Mouse (Mus musculus): ENCODE measurements around the gene Igf1r. TPM values are rescaled to one million over a fixed set of nuclear protein-coding genes. Genes with fewer than 3 reads are reported as not detected.

The Igf1r gene
- polyA plus RNA-seq, 1 experiment from 2014 or later = 23.7 TPM

GRCm38 (mm10) chr7:68210417-68210816, 257.8 kb downstream of the Igf1r start:
- ATAC-seq (ENCODE audit: low read depth) = no peak
- no peaks in the 10 kb centered on the region for H3K4me1 ChIP-seq (replicated peaks)
- no peak overlapping the region for H3K4me2 ChIP-seq
- no peaks in the 10 kb centered on the region for H3K27me3 ChIP-seq
- H3K9me3 ChIP-seq = no peaks in the 10 kb centered on the region
- peaks cover 93% of the 10 kb centered on the region for H3K36me3 ChIP-seq
- 61% methylated on average over 4 of the region's 4 CpGs for WGBS
- H3K9ac ChIP-seq = no peak overlapping the region
- H3K4me3 ChIP-seq = no peak overlapping the region
- H3K27ac ChIP-seq (replicated peaks) = no peak overlapping the region

- Histone ChIP-seq H3K9ac (no peak overlapping the region), H3K27ac (replicated peaks) (no peak overlapping the region), H3K27me3 (no peaks in the 10 kb centered on the region), H3K4me2 (no peak overlapping the region), H3K9me3 (no peaks in the 10 kb centered on the region), H3K4me1 (replicated peaks) (no peaks in the 10 kb centered on the region), H3K36me3 (peaks cover 93% of the 10 kb centered on the region), H3K4me3 (no peak overlapping the region)
- ATAC-seq (ENCODE audit: low read depth) = no peak
- WGBS = 90% methylated on average over 7 of the region's 7 CpGs
These were observed 259.3 kb downstream of the Igf1r start for GRCm38 (mm10) chr7:68211883-68212282.

- H3K36me3 ChIP-seq = peaks cover 93% of the 10 kb centered on the region
- no peak overlapping the region for H3K4me3 ChIP-seq
- no peak overlapping the region for H3K4me2 ChIP-seq
- WGBS = 71% methylated on average over 5 of the region's 5 CpGs
- no peaks in the 10 kb centered on the region for H3K27me3 ChIP-seq
- no peak overlapping the region for H3K27ac ChIP-seq (replicated peaks)
- ATAC-seq (ENCODE audit: low read depth) = no peak
- H3K9me3 ChIP-seq = no peaks in the 10 kb centered on the region
- no peak overlapping the region for H3K9ac ChIP-seq
- H3K4me1 ChIP-seq (replicated peaks) = no peaks in the 10 kb centered on the region
These were observed 261.2 kb downstream of the Igf1r start for GRCm38 (mm10) chr7:68213842-68214241.

- no peak for ATAC-seq (ENCODE audit: low read depth)
- Histone ChIP-seq H3K4me2 (no peak overlapping the region), H3K9me3 (no peaks in the 10 kb centered on the region), H3K27me3 (no peaks in the 10 kb centered on the region), H3K4me3 (no peak overlapping the region), H3K4me1 (replicated peaks) (no peaks in the 10 kb centered on the region), H3K27ac (replicated peaks) (no peak overlapping the region), H3K9ac (no peak overlapping the region), H3K36me3 (peaks cover 91% of the 10 kb centered on the region)
- WGBS = 94% methylated on average over 18 of the region's 18 CpGs
These were observed 263.0 kb downstream of the Igf1r start for GRCm38 (mm10) chr7:68215522-68216070.

- no peak overlapping the region for H3K4me3 ChIP-seq
- H3K9ac ChIP-seq = no peak overlapping the region
- 94% methylated on average over 11 of the region's 11 CpGs for WGBS
- no peaks in the 10 kb centered on the region for H3K27me3 ChIP-seq
- H3K27ac ChIP-seq (replicated peaks) = no peak overlapping the region
- peaks cover 80% of the 10 kb centered on the region for H3K36me3 ChIP-seq
- ATAC-seq (ENCODE audit: low read depth) = no peak
- H3K4me1 ChIP-seq (replicated peaks) = peaks cover 13% of the 10 kb centered on the region
- H3K9me3 ChIP-seq = no peaks in the 10 kb centered on the region
- H3K4me2 ChIP-seq = no peak overlapping the region
These were observed 266.3 kb downstream of the Igf1r start for GRCm38 (mm10) chr7:68218879-68219278.

GRCm38 (mm10) chr7:68221677-68222230, 269.1 kb downstream of the Igf1r start:
- no peaks in the 10 kb centered on the region for H3K27me3 ChIP-seq
- H3K9me3 ChIP-seq = no peaks in the 10 kb centered on the region
- no peak for ATAC-seq (ENCODE audit: low read depth)
- H3K4me1 ChIP-seq (replicated peaks) = peaks cover 13% of the 10 kb centered on the region
- H3K27ac ChIP-seq (replicated peaks) = no peak overlapping the region
- WGBS = 81% methylated on average over 9 of the region's 9 CpGs
- no peak overlapping the region for H3K4me3 ChIP-seq
- no peak overlapping the region for H3K4me2 ChIP-seq
- no peak overlapping the region for H3K9ac ChIP-seq
- peaks cover 76% of the 10 kb centered on the region for H3K36me3 ChIP-seq

GRCm38 (mm10) chr7:68223356-68223808, 270.8 kb downstream of the Igf1r start:
- no peak for ATAC-seq (ENCODE audit: low read depth)
- peak overlapping the region; percentile 80 for H3K27ac ChIP-seq (replicated peaks)
- peak overlapping the region; percentile 45; the same call in 1 of the 2 replicates for H3K9ac ChIP-seq
- WGBS = 51% methylated on average over 13 of the region's 13 CpGs
- H3K36me3 ChIP-seq = peaks cover 74% of the 10 kb centered on the region
- peaks cover 16% of the 10 kb centered on the region for H3K4me1 ChIP-seq (replicated peaks)
- H3K27me3 ChIP-seq = no peaks in the 10 kb centered on the region
- no peaks in the 10 kb centered on the region for H3K9me3 ChIP-seq
- H3K4me2 ChIP-seq = no peak overlapping the region
- H3K4me3 ChIP-seq = no peak overlapping the region

GRCm38 (mm10) chr7:68224006-68224405, 271.4 kb downstream of the Igf1r start:
- Histone ChIP-seq H3K27ac (replicated peaks) (peak overlapping the region; percentile 80; the same call in 1 of the 2 replicates), H3K27me3 (no peaks in the 10 kb centered on the region), H3K4me3 (no peak overlapping the region), H3K9ac (no peak overlapping the region), H3K36me3 (peaks cover 69% of the 10 kb centered on the region), H3K4me1 (replicated peaks) (peaks cover 17% of the 10 kb centered on the region), H3K4me2 (no peak overlapping the region), H3K9me3 (no peaks in the 10 kb centered on the region)
- 92% methylated on average over 5 of the region's 5 CpGs for WGBS
- no peak for ATAC-seq (ENCODE audit: low read depth)

GRCm38 (mm10) chr7:68225427-68226054, 272.9 kb downstream of the Igf1r start:
- 90% methylated on average over 9 of the region's 9 CpGs for WGBS
- Histone ChIP-seq H3K27me3 (no peaks in the 10 kb centered on the region), H3K9ac (no peak overlapping the region), H3K9me3 (no peaks in the 10 kb centered on the region), H3K4me1 (replicated peaks) (peaks cover 17% of the 10 kb centered on the region), H3K36me3 (peaks cover 67% of the 10 kb centered on the region), H3K4me2 (no peak overlapping the region), H3K4me3 (no peak overlapping the region), H3K27ac (replicated peaks) (0 out of 2 replicates have a peak overlapping the region, but pooled peaks have one; percentile 28)
- no peak for ATAC-seq (ENCODE audit: low read depth)

GRCm38 (mm10) chr7:68227021-68227420, 274.4 kb downstream of the Igf1r start:
- H3K27ac ChIP-seq (replicated peaks) = no peak overlapping the region
- H3K4me2 ChIP-seq = no peak overlapping the region
- H3K9me3 ChIP-seq = no peaks in the 10 kb centered on the region
- H3K9ac ChIP-seq = no peak overlapping the region
- no peak for ATAC-seq (ENCODE audit: low read depth)
- H3K27me3 ChIP-seq = no peaks in the 10 kb centered on the region
- H3K4me3 ChIP-seq = no peak overlapping the region
- WGBS = 81% methylated on average over 11 of the region's 11 CpGs
- H3K36me3 ChIP-seq = peaks cover 72% of the 10 kb centered on the region
- H3K4me1 ChIP-seq (replicated peaks) = peaks cover 17% of the 10 kb centered on the region

- Histone ChIP-seq H3K27me3 (no peaks in the 10 kb centered on the region), H3K9ac (no peak overlapping the region), H3K9me3 (no peaks in the 10 kb centered on the region), H3K4me3 (no peak overlapping the region), H3K4me2 (no peak overlapping the region), H3K4me1 (replicated peaks) (peaks cover 16% of the 10 kb centered on the region), H3K27ac (replicated peaks) (no peak overlapping the region), H3K36me3 (peaks cover 66% of the 10 kb centered on the region)
- ATAC-seq (ENCODE audit: low read depth) = no peak
- 81% methylated on average over 4 of the region's 4 CpGs for WGBS
These were observed 275.0 kb downstream of the Igf1r start for GRCm38 (mm10) chr7:68227621-68228020.

GRCm38 (mm10) chr7:68228491-68228890, 275.9 kb downstream of the Igf1r start:
- H3K4me1 ChIP-seq (replicated peaks) = peaks cover 8% of the 10 kb centered on the region
- H3K4me2 ChIP-seq = no peak overlapping the region
- no peak overlapping the region for H3K4me3 ChIP-seq
- no peak overlapping the region for H3K9ac ChIP-seq
- H3K27me3 ChIP-seq = no peaks in the 10 kb centered on the region
- H3K9me3 ChIP-seq = no peaks in the 10 kb centered on the region
- no peak for ATAC-seq (ENCODE audit: low read depth)
- peaks cover 63% of the 10 kb centered on the region for H3K36me3 ChIP-seq
- H3K27ac ChIP-seq (replicated peaks) = no peak overlapping the region
- WGBS = 50% methylated on average over 6 of the region's 6 CpGs

Data from neural tube, embryonic 13.5 days (tissue).